Mouse (Mus musculus): ENCODE data around the gene Pzp. TPM values are rescaled to one million over a fixed set of nuclear protein-coding genes. Genes with fewer than 3 reads are reported as not detected.

The Pzp gene
- total RNA-seq (2023) = not detected

DNA sequence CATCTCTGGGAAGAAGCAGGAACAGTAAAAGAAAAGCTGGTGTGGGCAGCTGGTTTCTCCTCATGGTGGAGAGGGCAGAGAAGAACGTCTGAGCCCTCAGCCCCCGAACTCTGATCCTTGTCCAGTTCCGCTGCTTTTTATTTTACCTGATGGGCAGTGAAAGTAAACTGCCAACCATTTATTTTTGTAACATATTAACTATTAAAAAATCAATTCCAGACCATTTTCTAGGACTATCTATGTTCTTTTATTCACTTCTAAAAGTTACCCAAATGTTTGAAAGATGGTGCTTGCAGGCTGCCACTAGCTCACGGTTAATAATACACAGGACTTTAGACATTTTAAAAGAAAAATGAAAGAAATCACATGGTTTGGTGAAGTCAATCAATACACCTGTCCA is at the start of gene Pzp:
Pzp (minus strand) TSS at position 120 of the 400 bp plus-strand sequence.

DNA sequence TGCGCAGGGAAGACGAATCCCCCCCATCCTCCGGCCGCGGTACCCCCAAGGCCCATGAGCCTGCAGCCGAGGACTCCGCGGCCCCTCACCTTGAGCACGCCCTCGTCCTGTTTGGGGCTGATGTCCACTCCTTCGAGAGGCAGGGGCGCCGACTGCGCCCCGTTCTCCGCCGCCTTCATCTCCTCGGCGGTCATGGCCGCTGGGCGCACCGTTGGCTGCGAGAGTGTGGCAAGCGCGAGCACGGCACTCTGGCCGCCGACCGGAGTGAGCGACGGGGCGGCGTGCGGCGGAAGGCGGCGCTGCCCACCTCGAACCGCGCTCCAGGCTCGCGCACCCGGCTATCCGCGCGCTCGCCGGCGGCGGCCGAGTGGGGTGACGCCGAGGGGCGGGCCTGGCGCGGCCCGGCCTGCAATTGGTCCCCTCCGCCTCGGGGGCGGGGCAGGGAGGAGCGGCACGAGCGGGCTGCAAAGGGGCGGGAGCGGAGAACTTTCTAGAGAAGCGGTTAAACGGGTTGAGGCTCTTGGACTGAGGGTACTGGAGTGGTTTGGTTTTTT is 88.1 kb downstream of the Pzp start, which contains the start of gene Fkbp4:
Fkbp4 (minus strand) TSS at position 361 of the 554 bp plus-strand sequence.

Other genes starting within 250 kb of the Pzp start
- not detected for gene Tead4, start 225.9 kb downstream of the Pzp start, total RNA-seq (2023)
- gene Tulp3, start 170.9 kb downstream of the Pzp start, total RNA-seq (2023) = 1 to 10 TPM; 3.4 to 3.6 TPM
- gene Rhno1, start 163.8 kb downstream of the Pzp start, total RNA-seq (2023) = 10 to 100 TPM; 49.4 to 56.8 TPM
- gene Foxm1, start 163.8 kb downstream of the Pzp start, total RNA-seq (2023) = 10 to 100 TPM; 10.3 to 12.4 TPM
- gene Tex52, start 151.3 kb downstream of the Pzp start, total RNA-seq (2023) = not detected
- gene Gm44596, start 151.2 kb downstream of the Pzp start, total RNA-seq (2023) = not detected
- gene Nrip2, start 127.4 kb downstream of the Pzp start, total RNA-seq (2023) = not detected
- gene Itfg2, start 101.8 kb downstream of the Pzp start, total RNA-seq (2023) = 10 to 100 TPM; 63.1 to 71.1 TPM
- 100 to 1,000 TPM in 1 of 2 experiments, 10 to 100 TPM in 1; 83.1 to 108 TPM for gene Fkbp4, start 88.0 kb downstream of the Pzp start, total RNA-seq (2023)
- gene A2ml1, start 54.9 kb upstream of the Pzp start, total RNA-seq (2023) = not detected
- not detected for gene Klrb1a, start 96.8 kb upstream of the Pzp start, total RNA-seq (2023)
- 100 to 1,000 TPM; 181 to 222 TPM for gene Clec2h, start 135.7 kb upstream of the Pzp start, total RNA-seq (2023)
- gene Klrb1, start 196.3 kb upstream of the Pzp start, total RNA-seq (2023) = under 1 TPM in 1 of 2 experiments, not detected in 1; 0.68 TPM

Measured in B cell, adult 67 days (primary cell).